Mouse (Mus musculus): ENCODE results near the gene Ift140. TPM values are rescaled to one million over a fixed set of nuclear protein-coding genes. Genes with fewer than 3 reads are reported as not detected.
"Not testable (repeated sequence)": the region's sequence is repeated elsewhere in the genome, so short reads cannot be mapped to it uniquely, and the experiment has no call there.

The Ift140 gene
- polyA plus RNA-seq, 1 experiment from 2014 or later: 17.8 TPM

DNA sequence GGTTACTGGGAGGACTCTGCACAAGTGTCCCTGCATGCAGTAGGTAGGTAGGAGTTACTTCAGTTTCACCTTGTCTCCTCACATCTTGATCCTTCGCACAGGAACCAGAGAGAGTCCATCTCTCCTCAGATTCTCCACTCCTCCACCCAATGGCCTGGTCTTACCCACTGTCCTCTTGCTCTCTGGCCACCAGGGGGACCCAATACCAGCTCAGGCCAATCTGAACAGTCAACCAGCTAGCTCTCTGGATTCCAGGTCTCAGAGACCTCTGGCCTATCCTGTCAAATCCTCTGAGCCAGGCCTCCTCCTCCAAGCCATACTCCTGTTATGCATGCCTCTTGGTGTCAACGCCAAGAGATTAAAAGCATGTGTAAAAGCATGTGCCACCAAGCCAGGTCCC is 93.7 kb downstream of the Ift140 start:
- Histone ChIP-seq H3K9ac (no peak overlapping the region), H3K36me3 (peaks cover 75% of the 10 kb centered on the region), H3K4me3 (no peak overlapping the region), H3K4me1 (replicated peaks) (peaks cover 4% of the 10 kb centered on the region), H3K9me3 (no peaks in the 10 kb centered on the region), H3K27ac (replicated peaks) (no peak overlapping the region), H3K4me2 (no peak overlapping the region), H3K27me3 (no peaks in the 10 kb centered on the region)
- WGBS: 85% methylated on average over 2 of the region's 2 CpGs
- ATAC-seq (ENCODE audit: low read depth): no peak

DNA sequence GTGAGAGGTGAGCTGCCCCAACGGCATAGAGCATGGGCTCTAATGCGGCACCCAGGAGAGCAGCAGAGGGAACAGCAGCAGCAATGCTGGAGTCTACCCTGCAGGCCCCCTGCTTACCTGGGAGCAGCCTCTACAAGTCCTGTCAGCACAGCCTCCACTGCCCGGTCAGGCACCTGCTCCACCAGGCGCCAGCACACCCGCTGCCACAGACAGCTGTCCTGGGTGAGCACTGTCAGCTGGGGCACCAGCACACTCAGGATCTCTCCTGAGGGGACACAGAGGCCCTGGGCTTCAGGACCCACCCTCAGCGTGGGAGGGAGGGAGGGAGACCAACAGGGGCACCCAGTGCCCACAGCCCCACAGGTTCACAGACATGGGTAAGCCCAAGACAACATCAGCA is 94.7 kb downstream of the Ift140 start:
- no peak for ATAC-seq (ENCODE audit: low read depth)
- H3K27me3 ChIP-seq: no peaks in the 10 kb centered on the region
- peaks cover 12% of the 10 kb centered on the region for H3K4me1 ChIP-seq (replicated peaks)
- no peak overlapping the region for H3K4me3 ChIP-seq
- H3K36me3 ChIP-seq: peaks cover 65% of the 10 kb centered on the region
- H3K4me2 ChIP-seq: no peak overlapping the region
- WGBS: 98% methylated on average over 6 of the region's 6 CpGs
- H3K9me3 ChIP-seq: no peaks in the 10 kb centered on the region
- H3K9ac ChIP-seq: no peak overlapping the region
- no peak overlapping the region for H3K27ac ChIP-seq (replicated peaks)

DNA sequence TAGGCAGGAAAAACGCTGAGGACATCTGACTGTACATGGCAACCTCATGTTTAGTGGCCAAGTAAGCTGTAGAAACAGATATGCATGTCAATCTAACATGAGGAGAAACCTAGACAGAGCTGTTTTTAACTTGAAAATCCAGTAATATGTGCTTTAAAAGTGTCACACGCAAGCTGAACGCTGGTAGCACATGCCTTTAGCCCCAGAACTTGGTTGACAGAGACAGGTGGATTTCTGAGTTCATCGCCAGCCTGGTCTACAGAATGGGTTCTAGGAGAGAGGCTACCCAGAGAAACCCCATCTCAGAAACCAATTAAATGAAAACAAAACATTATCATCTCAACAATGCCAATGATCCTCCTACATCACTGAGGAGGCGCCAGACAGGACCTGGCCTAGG is 95.3 kb downstream of the Ift140 start:
- Histone ChIP-seq H3K9ac (no peak overlapping the region), H3K4me3 (no peak overlapping the region), H3K36me3 (peaks cover 59% of the 10 kb centered on the region), H3K4me2 (no peak overlapping the region), H3K27me3 (no peaks in the 10 kb centered on the region), H3K9me3 (no peaks in the 10 kb centered on the region), H3K27ac (replicated peaks) (no peak overlapping the region), H3K4me1 (replicated peaks) (peaks cover 14% of the 10 kb centered on the region)
- 96% methylated on average over 5 of the region's 5 CpGs for WGBS
- no peak for ATAC-seq (ENCODE audit: low read depth)

GRCm38 (mm10) chr17:25111739-25112422 is 96.0 kb downstream of the Ift140 start:
- Histone ChIP-seq H3K4me1 (replicated peaks) (peaks cover 17% of the 10 kb centered on the region), H3K4me2 (no peak overlapping the region), H3K9me3 (no peaks in the 10 kb centered on the region), H3K27ac (replicated peaks) (no peak overlapping the region), H3K9ac (peak overlapping the region; percentile 27; the same call in 1 of the 2 replicates), H3K27me3 (no peaks in the 10 kb centered on the region), H3K4me3 (no peak overlapping the region), H3K36me3 (peaks cover 52% of the 10 kb centered on the region)
- no peak for ATAC-seq (ENCODE audit: low read depth)
- 87% methylated on average over 8 of the region's 8 CpGs for WGBS

GRCm38 (mm10) chr17:25112423-25112810 is 96.5 kb downstream of the Ift140 start:
- 84% methylated on average over 3 of the region's 3 CpGs for WGBS

DNA sequence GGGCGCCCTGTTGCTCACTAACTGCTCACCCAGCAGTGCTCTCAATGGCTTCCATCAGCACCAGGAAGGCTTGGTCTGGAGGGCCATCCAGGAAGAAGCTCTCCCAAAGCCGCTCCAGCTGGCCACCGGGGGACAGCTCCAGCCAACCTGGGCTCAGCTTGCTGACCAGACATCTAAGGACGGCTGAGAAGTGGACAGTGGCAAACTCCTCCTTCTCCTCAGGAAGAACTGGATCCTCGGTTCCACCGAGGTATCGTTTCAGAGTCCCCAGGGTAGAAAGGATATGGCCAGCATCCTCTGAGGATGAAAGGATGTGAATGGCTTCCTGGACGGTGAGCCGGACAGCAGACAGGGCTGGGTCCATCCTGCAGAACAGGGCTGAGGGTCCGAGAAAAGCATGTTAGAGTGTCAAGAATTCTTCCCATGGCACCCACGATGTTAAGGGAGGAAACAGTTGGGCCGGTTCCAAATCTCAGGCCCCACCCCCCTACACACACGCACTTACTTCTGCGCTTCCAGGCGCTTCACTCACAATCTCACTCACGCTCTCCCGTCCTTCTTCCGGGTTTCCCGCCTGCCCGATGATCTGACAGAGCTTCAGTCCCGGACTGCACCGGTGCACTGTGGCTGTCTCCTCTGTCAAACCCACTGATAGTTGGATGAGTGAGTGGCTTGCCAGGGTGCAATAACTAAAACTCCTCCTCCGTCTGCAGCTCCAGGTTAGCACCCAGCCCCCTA is 99.2 kb downstream of the Ift140 start:
- Histone ChIP-seq H3K36me3 (peaks cover 23% of the 10 kb centered on the region), H3K27ac (replicated peaks) (peak overlapping the region; percentile 86), H3K4me1 (replicated peaks) (peaks cover 17% of the 10 kb centered on the region), H3K4me3 (peak overlapping the region; percentile 63), H3K9ac (peak overlapping the region; percentile 80), H3K27me3 (no peaks in the 10 kb centered on the region), H3K9me3 (no peaks in the 10 kb centered on the region), H3K4me2 (peak overlapping the region; percentile 93)
- 13% methylated on average over 23 of the region's 23 CpGs for WGBS
- ATAC-seq (ENCODE audit: low read depth): peak; percentile 67; the same call in 1 of the 2 replicates

More at GRCm38 (mm10) chr17:25112423-25112810, 96.5 kb downstream of the Ift140 start:
- Histone ChIP-seq H3K4me1 (replicated peaks) (peaks cover 17% of the 10 kb centered on the region), H3K27me3 (no peaks in the 10 kb centered on the region), H3K36me3 (peaks cover 47% of the 10 kb centered on the region), H3K4me2 (no peak overlapping the region), H3K27ac (replicated peaks) (no peak overlapping the region), H3K9me3 (no peaks in the 10 kb centered on the region), H3K9ac (peak overlapping the region; percentile 27; the same call in 1 of the 2 replicates), H3K4me3 (no peak overlapping the region)
- no peak for ATAC-seq (ENCODE audit: low read depth)

DNA sequence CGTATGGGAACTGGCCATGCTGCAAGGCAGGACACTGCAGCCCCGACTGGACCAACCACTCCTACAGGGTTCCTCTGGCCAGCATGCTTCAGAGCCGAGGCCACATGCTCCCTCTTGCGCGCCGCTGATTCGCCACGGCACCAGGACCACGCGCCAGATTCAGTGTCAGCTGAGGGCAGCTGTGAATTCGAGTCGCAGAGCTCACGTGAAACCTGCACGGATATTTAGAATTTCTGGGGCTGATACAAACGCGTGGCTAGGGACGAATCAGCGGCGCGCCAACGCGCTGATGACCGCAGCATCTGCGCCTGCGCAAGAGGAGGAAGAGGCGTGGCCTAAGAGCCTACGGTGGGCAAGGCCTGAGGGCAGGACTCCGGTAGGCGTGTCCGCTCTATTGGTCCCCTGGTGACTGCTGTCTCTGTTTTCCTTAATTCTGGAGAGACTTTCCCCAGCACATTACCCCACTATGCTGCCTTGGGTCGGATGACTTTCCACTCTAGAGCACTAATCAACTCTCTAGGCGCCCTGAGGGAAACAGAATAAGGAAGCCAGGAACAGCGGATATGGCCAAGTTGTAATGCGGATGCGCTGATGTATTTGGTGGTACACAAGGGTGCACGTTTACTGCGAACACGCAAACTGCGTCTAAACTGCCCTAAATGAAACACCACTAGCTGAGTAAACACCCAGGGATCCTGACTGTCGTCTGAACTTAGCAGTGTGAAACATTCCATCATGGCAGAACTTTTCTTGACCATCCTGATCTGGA is 100.0 kb downstream of the Ift140 start, which contains the start of gene Telo2:
Telo2 (minus strand) TSS at position 304 of the 769 bp plus-strand sequence.
- Histone ChIP-seq H3K36me3 (peaks cover 15% of the 10 kb centered on the region), H3K4me3 (peak within 1 kb of the TSS; percentile 63), H3K9ac (peak within 1 kb of the TSS; percentile 80), H3K27me3 (0 out of 2 replicates have a peak, but pooled peaks cover 6% of the 10 kb centered on the region), H3K9me3 (no peaks in the 10 kb centered on the region), H3K4me1 (replicated peaks) (peaks cover 17% of the 10 kb centered on the region), H3K27ac (replicated peaks) (peak within 1 kb of the TSS; percentile 86), H3K4me2 (peak within 1 kb of the TSS; percentile 93)
- peak; percentile 95 for ATAC-seq (ENCODE audit: low read depth)
- WGBS: 3% methylated on average over 40 of the region's 40 CpGs

DNA sequence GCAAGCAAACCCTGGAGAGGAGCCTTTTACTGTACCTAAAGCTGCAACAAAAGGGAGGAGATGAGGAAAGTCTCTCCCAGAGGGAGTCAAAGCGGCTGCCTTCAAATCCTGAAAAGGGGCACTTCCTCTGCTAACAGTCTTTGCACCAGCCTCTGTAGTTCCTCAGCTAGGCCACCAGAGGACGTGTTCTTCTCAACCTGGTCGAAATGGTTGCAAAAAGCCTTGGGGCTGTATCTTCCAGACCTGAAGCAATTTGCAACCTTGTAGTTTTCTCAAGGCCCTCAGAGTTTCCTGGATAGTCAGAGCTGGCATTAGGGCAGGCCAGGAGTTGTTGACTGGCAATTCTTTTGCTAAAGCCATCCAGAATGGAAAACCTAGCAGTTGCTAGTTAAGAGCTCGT is 101.4 kb downstream of the Ift140 start:
- no peak for ATAC-seq (ENCODE audit: low read depth)
- no peak overlapping the region for H3K4me3 ChIP-seq
- no peak overlapping the region for H3K27ac ChIP-seq (replicated peaks)
- H3K4me2 ChIP-seq: no peak overlapping the region
- H3K36me3 ChIP-seq: 0 out of 2 replicates have a peak, but pooled peaks cover 8% of the 10 kb centered on the region
- peaks cover 17% of the 10 kb centered on the region for H3K4me1 ChIP-seq (replicated peaks)
- H3K9me3 ChIP-seq: no peaks in the 10 kb centered on the region
- peaks cover 7% of the 10 kb centered on the region; the same call in 1 of the 2 replicates for H3K27me3 ChIP-seq
- 38% methylated on average over 4 of the region's 4 CpGs for WGBS
- no peak overlapping the region for H3K9ac ChIP-seq

- Histone ChIP-seq H3K9ac (no peak within 1 kb of the TSS), H3K27me3 (peaks cover 19% of the 10 kb centered on the region), H3K36me3 (no peaks in the 10 kb centered on the region), H3K4me2 (no peak within 1 kb of the TSS), H3K4me3 (no peak within 1 kb of the TSS), H3K27ac (replicated peaks) (no peak within 1 kb of the TSS), H3K4me1 (replicated peaks) (peaks cover 6% of the 10 kb centered on the region), H3K9me3 (no peaks in the 10 kb centered on the region)
- 63% methylated on average over 3 of the region's 3 CpGs for WGBS
- ATAC-seq (ENCODE audit: low read depth): no peak
Measured at GRCm38 (mm10) chr17:25120406-25120805, 104.5 kb downstream of the Ift140 start, which contains the start of gene Ptx4. Ptx4 (plus strand) TSS chr17:25120760.

- 30% methylated on average over 7 of the region's 7 CpGs for WGBS
- Histone ChIP-seq H3K36me3 (no peaks in the 10 kb centered on the region), H3K9me3 (no peaks in the 10 kb centered on the region), H3K4me3 (no peak overlapping the region), H3K27me3 (peaks cover 19% of the 10 kb centered on the region), H3K27ac (replicated peaks) (no peak overlapping the region), H3K9ac (no peak overlapping the region), H3K4me1 (replicated peaks) (no peaks in the 10 kb centered on the region), H3K4me2 (no peak overlapping the region)
- ATAC-seq (ENCODE audit: low read depth): no peak
Measured at GRCm38 (mm10) chr17:25123979-25124378, 108.1 kb downstream of the Ift140 start.

GRCm38 (mm10) chr17:25125442-25126060 is 109.7 kb downstream of the Ift140 start:
- not testable (repeated sequence) for H3K4me3 ChIP-seq; ATAC-seq (ENCODE audit: low read depth); H3K27ac ChIP-seq (replicated peaks); H3K9me3 ChIP-seq; H3K4me1 ChIP-seq (replicated peaks); H3K9ac ChIP-seq; H3K4me2 ChIP-seq; H3K36me3 ChIP-seq
- H3K27me3 ChIP-seq: peaks cover 16% of the 10 kb centered on the region
- 66% methylated on average over 3 of the region's 3 CpGs for WGBS
